ENCODE assay signal across 9 mouse cellular contexts in the genomic region with DNA sequence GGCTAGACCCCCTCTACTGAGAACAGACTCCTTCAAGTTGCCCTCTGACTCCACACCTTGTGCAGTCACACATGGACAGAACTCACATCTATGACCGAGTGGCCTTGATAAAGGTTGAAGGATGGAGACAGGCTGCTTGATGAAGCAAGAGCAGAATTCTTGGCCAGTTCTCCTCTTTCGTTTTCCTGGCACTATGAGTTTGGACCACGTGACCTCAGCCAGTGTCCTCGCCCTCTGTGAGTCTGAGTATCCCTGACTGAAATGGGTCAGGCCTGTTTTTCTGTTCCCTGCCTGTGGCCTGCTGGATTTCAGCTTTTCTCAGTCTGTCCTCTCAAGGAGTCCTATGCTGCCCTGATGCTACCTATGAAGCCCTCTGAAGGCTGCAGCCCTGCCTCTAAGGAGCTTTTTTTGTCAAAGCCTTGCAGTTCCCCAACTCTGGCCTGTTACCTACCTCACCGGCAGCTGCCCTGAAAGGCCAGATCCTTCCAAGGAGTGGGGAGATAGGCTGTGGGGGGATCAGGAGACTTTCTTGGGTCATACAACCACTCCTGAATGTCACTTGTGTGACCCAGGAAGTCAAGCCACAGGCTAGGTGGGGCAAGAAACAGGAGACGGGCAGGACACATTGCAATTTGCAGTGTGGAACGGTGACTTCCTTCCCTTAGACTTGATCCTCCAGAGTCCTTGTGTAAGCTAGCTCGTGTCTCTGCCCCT. TPM values are rescaled to one million over a fixed set of nuclear protein-coding genes. Genes with fewer than 3 reads are reported as not detected.
DNase-seq lines count a peak whose midpoint lies in the region; ATAC-seq and TF ChIP-seq lines count a peak whose summit lies in the region.
"Had no signal": no experiment of that assay in that cellular context is flagged by ENCODE, and none has a peak within 500 bp of the region (broad histone marks: within the 10 kb centered on the region; RNA-seq: fewer than 3 reads in every experiment).

No protein-coding gene starts in this region.

- no peak overlapping the region for H3ac ChIP-seq in myocyte (ENCODE audit: control insufficient read depth, insufficient read length)

- TF ChIP-seq CTCF in thymus, adult 2 months (IDR thresholded peaks at IDR 0.05; ENCODE audit: borderline replicate concordance, control insufficient read depth, extremely low read depth, insufficient read depth, low read length, poor library complexity): no peak

- TF ChIP-seq POLR2A in myocyte (IDR thresholded peaks at IDR 0.05; ENCODE audit: insufficient read length, low read depth): no peak
- no peak for TF ChIP-seq POLR2A in thymus, adult 2 months (IDR thresholded peaks at IDR 0.05; ENCODE audit: control insufficient read depth, extremely low read depth, insufficient read depth, low read length, poor library complexity)

- no peak overlapping the region for H3K4me3 ChIP-seq in liver, embryonic 15.5 days (replicated peaks)
- H3K4me3 ChIP-seq in liver, embryonic 11.5 days (ENCODE audit: low read depth, low read length): no peak overlapping the region
- H3K4me3 ChIP-seq in heart, embryonic 10.5 days: no peak overlapping the region
- H3K4me3 ChIP-seq in myocyte: no peak overlapping the region
- no peak overlapping the region for H3K4me3 ChIP-seq in thymus, adult 2 months (ENCODE audit: control insufficient read depth, insufficient read depth, low read length)

- no peak for ATAC-seq in liver, embryonic 15.5 days (ENCODE audit: insufficient read depth)
- ATAC-seq in liver, embryonic 11.5 days (replicated peaks; ENCODE audit: low FRiP score): no peak

- H3K4me2 ChIP-seq in liver, embryonic 15.5 days: no peak overlapping the region
- no peak overlapping the region for H3K4me2 ChIP-seq in liver, embryonic 11.5 days
- no peak overlapping the region for H3K4me2 ChIP-seq in myocyte (ENCODE audit: low read depth)

- no peaks in the 10 kb centered on the region for H3K36me3 ChIP-seq in liver, embryonic 15.5 days (replicated peaks)
- H3K36me3 ChIP-seq in liver, embryonic 11.5 days (ENCODE audit: control insufficient read depth, insufficient read depth, low read length): no peaks in the 10 kb centered on the region
- H3K36me3 ChIP-seq in heart, embryonic 10.5 days: no peaks in the 10 kb centered on the region
- H3K36me3 ChIP-seq in myocyte (ENCODE audit: control insufficient read depth, insufficient read depth): no peaks in the 10 kb centered on the region
- H3K36me3 ChIP-seq in thymus, adult 2 months (ENCODE audit: control insufficient read depth, insufficient read depth, low read length): no peaks in the 10 kb centered on the region

- 0 out of 2 replicates have a peak overlapping the region, but pooled peaks have one; percentile 3 for H3K27ac ChIP-seq in liver, embryonic 15.5 days (replicated peaks)
- no peak overlapping the region for H3K27ac ChIP-seq in liver, embryonic 11.5 days (ENCODE audit: low read depth, low read length)
- H3K27ac ChIP-seq in heart, embryonic 10.5 days: 0 out of 2 replicates have a peak overlapping the region, but pooled peaks have one; percentile 8
- no peak overlapping the region for H3K27ac ChIP-seq in thymus, adult 2 months (ENCODE audit: control insufficient read depth, insufficient read depth, low read length)

- H3K9me3 ChIP-seq in liver, embryonic 15.5 days (replicated peaks): no peaks in the 10 kb centered on the region
- H3K9me3 ChIP-seq in liver, embryonic 11.5 days (ENCODE audit: control insufficient read depth, low read length): no peaks in the 10 kb centered on the region
- no peaks in the 10 kb centered on the region for H3K9me3 ChIP-seq in heart, embryonic 10.5 days

- H3K4me1 ChIP-seq in liver, embryonic 15.5 days (replicated peaks): peaks cover 6% of the 10 kb centered on the region
- H3K4me1 ChIP-seq in liver, embryonic 11.5 days (replicated peaks; ENCODE audit: control insufficient read depth, insufficient read depth, low read length): peaks cover 13% of the 10 kb centered on the region
- H3K4me1 ChIP-seq in heart, embryonic 10.5 days: peaks cover 31% of the 10 kb centered on the region
- H3K4me1 ChIP-seq in thymus, adult 2 months (replicated peaks; ENCODE audit: control insufficient read depth, insufficient read depth, low read length): peaks cover 6% of the 10 kb centered on the region

- H3K9ac ChIP-seq in liver, embryonic 15.5 days: no peak overlapping the region
- no peak overlapping the region for H3K9ac ChIP-seq in liver, embryonic 11.5 days (ENCODE audit: low read depth, low read length)

- H3K79me2 ChIP-seq in myocyte (ENCODE audit: control insufficient read depth, insufficient read depth): no peaks in the 10 kb centered on the region

- WGBS in liver, embryonic 15.5 days (ENCODE audit: insufficient replicate concordance): 44% methylated on average over 8 of the region's 8 CpGs
- WGBS in liver, embryonic 11.5 days: 65% methylated on average over 8 of the region's 8 CpGs
- 73% methylated on average over 8 of the region's 8 CpGs for WGBS in heart, embryonic 10.5 days
- WGBS in thymus, adult 2 months: 80% methylated on average over 8 of the region's 8 CpGs

- no peak for DNase-seq in liver, embryonic 11.5 days (ENCODE audit: low spot score)
- peak; percentile 86 for DNase-seq in adrenal gland, postnatal 14 days
- no peak for DNase-seq in heart, embryonic 10.5 days (ENCODE audit: low spot score)
- no peak for DNase-seq in embryo, embryonic 9.5 days (ENCODE audit: extremely low spot score)
- no peak for DNase-seq in thymus, adult 2 months
- DNase-seq: left cerebral cortex, postnatal 4 days had no signal

- H3K27me3 ChIP-seq in liver, embryonic 15.5 days: peaks cover 24% of the 10 kb centered on the region
- peaks cover 17% of the 10 kb centered on the region for H3K27me3 ChIP-seq in liver, embryonic 11.5 days (replicated peaks; ENCODE audit: control insufficient read depth, insufficient read depth, low read length)
- peaks cover 26% of the 10 kb centered on the region for H3K27me3 ChIP-seq in heart, embryonic 10.5 days (ENCODE audit: insufficient read depth, poor library complexity, severe bottlenecking)
- peaks cover 8% of the 10 kb centered on the region for H3K27me3 ChIP-seq in myocyte (ENCODE audit: control insufficient read depth, insufficient read depth, insufficient read length)
- no peaks in the 10 kb centered on the region for H3K27me3 ChIP-seq in thymus, adult 2 months (ENCODE audit: control insufficient read depth, insufficient read depth, low read length)

TF ChIP-seq in myocyte, 11 proteins besides CTCF, POLR2A, EP300 and RAD21:
- TF ChIP-seq E2F4 (IDR thresholded peaks at IDR 0.05; ENCODE audit: insufficient read depth) (no peak), SRF (IDR thresholded peaks at IDR 0.05; ENCODE audit: control insufficient read depth, insufficient read length, low read depth) (no peak), REST (IDR thresholded peaks at IDR 0.05; ENCODE audit: insufficient read depth, insufficient read length) (no peak), USF1 (IDR thresholded peaks at IDR 0.05; ENCODE audit: low read depth) (peak; percentile 71), MYOD1 (IDR thresholded peaks at IDR 0.05; ENCODE audit: control insufficient read depth in 1 of 3, insufficient read length in 2 of 3, low read depth in 2 of 3) (no peak), MAX (IDR thresholded peaks at IDR 0.05; ENCODE audit: low read depth) (no peak), POLR2AphosphoS2 (IDR thresholded peaks at IDR 0.05; ENCODE audit: insufficient read length, low read depth) (no peak), TCF3 (IDR thresholded peaks at IDR 0.05; ENCODE audit: insufficient read length, low read depth) (no peak)

RNA-seq across cellular contexts. Expression of a gene that starts 3.6 kb away (rescaled TPM):
- 2.7 and 3.3 TPM in 2 replicates for polyA plus RNA-seq in liver, embryonic 15.5 days (2015; fragmentation: Nextera tagmentation; extraction: Ambion mirVana)
- polyA plus RNA-seq in liver, embryonic 11.5 days (2014; fragmentation: Nextera tagmentation; extraction: Ambion mirVana): 4.0 and 4.3 TPM in 2 replicates
- total RNA-seq in adrenal gland, postnatal 14 days (2021): 14.9 and 15.0 TPM in 2 replicates
- 7.8 and 13.1 TPM in 2 replicates for polyA plus RNA-seq in heart, embryonic 10.5 days (2016; fragmentation: Nextera tagmentation; extraction: Ambion mirVana)
- 0.26 TPM for polyA plus RNA-seq in myocyte (2012; fragmentation: generic; extraction: Trizol)
- polyA plus RNA-seq in thymus, adult 2 months (2012; rRNA removed): 4.4 and 5.2 TPM in 2 replicates
- total RNA-seq: megakaryocyte-erythroid progenitor cell, adult 5-6 weeks had no signal

RNA-seq across cellular contexts. Expression of a gene that starts 14.3 kb away (rescaled TPM):
- polyA plus RNA-seq in liver, embryonic 15.5 days (2015; fragmentation: Nextera tagmentation; extraction: Ambion mirVana): 0.36 and 0.52 TPM in 2 replicates
- 0.18 and 0.29 TPM in 2 replicates for polyA plus RNA-seq in liver, embryonic 11.5 days (2014; fragmentation: Nextera tagmentation; extraction: Ambion mirVana)
- 3.0 and 4.0 TPM in 2 replicates for total RNA-seq in adrenal gland, postnatal 14 days (2021)
- polyA plus RNA-seq in heart, embryonic 10.5 days (2016; fragmentation: Nextera tagmentation; extraction: Ambion mirVana): 1.7 and 2.6 TPM in 2 replicates
- polyA plus RNA-seq in myocyte (2012; fragmentation: generic; extraction: Trizol): 11.9 TPM
- polyA plus RNA-seq in thymus, adult 2 months (2012; rRNA removed): 4.0 and 4.5 TPM in 2 replicates

Comparison
In these comparisons a context has a peak if more than half of its experiments do, and no peak if none do; other contexts are left out.
1. H3K27ac ChIP-seq: peak in liver, embryonic 15.5 days (single experiment) and heart, embryonic 10.5 days (single experiment); none in liver, embryonic 11.5 days (single experiment) and thymus, adult 2 months (single experiment).